Mouse (Mus musculus) G1E-ER4 (cell line): Measurements from ENCODE around the gene Ttc34. TPM values are rescaled to one million over a fixed set of nuclear protein-coding genes. Genes with fewer than 3 reads are reported as not detected.

Experiments
- GATA1 ChIP-seq: IDR thresholded peaks from one replicate; pipeline ENCODE4 v1.8.0; 2012; ENCODE audit warnings: low read length, inconsistent platforms
- polyA plus RNA-seq: library from polyadenylated mRNA; stranded (reverse); fragments of >175 nt; gene quantifications from 2 replicates; pipeline ENCODE4 v1.2.3, GENCODE M21; 2012

Ttc34 gene
- polyA plus RNA-seq, result 0.01 TPM in 1 of 2 replicates, not detected in the other

- TF ChIP-seq GATA1, result no peak
These were observed at the start of gene Ttc34 for GRCm38 (mm10) chr4:154837170-154837569. TSS of gene Ttc34 (plus strand) at chr4:154837459.

GRCm38 (mm10) chr4:154787960-154788702, 49.1 kb upstream of the Ttc34 start:
- no peak for TF ChIP-seq GATA1

- TF ChIP-seq GATA1, result no peak
These were observed 45.4 kb upstream of the Ttc34 start for GRCm38 (mm10) chr4:154791894-154792293.

- no peak for TF ChIP-seq GATA1
These were observed 43.8 kb upstream of the Ttc34 start for GRCm38 (mm10) chr4:154793499-154793898.

GRCm38 (mm10) chr4:154797834-154798233, 39.4 kb upstream of the Ttc34 start:
- no peak for TF ChIP-seq GATA1

- TF ChIP-seq GATA1, result no peak
These were observed 36.7 kb upstream of the Ttc34 start for GRCm38 (mm10) chr4:154800543-154800942.

GRCm38 (mm10) chr4:154802210-154802609, 35.0 kb upstream of the Ttc34 start:
- TF ChIP-seq GATA1, result no peak

GRCm38 (mm10) chr4:154825662-154826061, 11.6 kb upstream of the Ttc34 start:
- no peak for TF ChIP-seq GATA1

GRCm38 (mm10) chr4:154826224-154826623, 11.0 kb upstream of the Ttc34 start:
- no peak for TF ChIP-seq GATA1

- TF ChIP-seq GATA1, result no peak
These were observed 10.1 kb upstream of the Ttc34 start for GRCm38 (mm10) chr4:154827181-154827580.

- TF ChIP-seq GATA1, result no peak
These were observed 9.2 kb upstream of the Ttc34 start for GRCm38 (mm10) chr4:154827861-154828610.

GRCm38 (mm10) chr4:154831915-154832573, 5.2 kb upstream of the Ttc34 start:
- no peak for TF ChIP-seq GATA1

GRCm38 (mm10) chr4:154836183-154836915, 910 bp upstream of the Ttc34 start:
- TF ChIP-seq GATA1, result no peak

- TF ChIP-seq GATA1, result no peak
These were observed 1.5 kb downstream of the Ttc34 start for GRCm38 (mm10) chr4:154838741-154839140.

- TF ChIP-seq GATA1, result no peak
These were observed 2.1 kb downstream of the Ttc34 start for GRCm38 (mm10) chr4:154839406-154839805.
